8 mouse cellular contexts compared by ENCODE assay signal in genomic region chr11:94928820-94929219, GRCm38 (mm10). TPM values are rescaled to one million over a fixed set of nuclear protein-coding genes. Genes with fewer than 3 reads are reported as not detected.
A peak's percentile ranks its signal among the peaks of the same experiment; 100 is the strongest.
DNase-seq lines count a peak whose midpoint lies in the region; ATAC-seq and TF ChIP-seq lines count a peak whose summit lies in the region.

No protein-coding gene starts in this region.

- H3K4me2 ChIP-seq in embryonic facial prominence, embryonic 11.5 days (ENCODE audit: low read depth, low read length) = peak overlapping the region; percentile 1; the same call in 1 of the 2 replicates
- H3K4me2 ChIP-seq in intestine, postnatal 0 days (replicated peaks; ENCODE audit: low read depth) = peak overlapping the region; percentile 47
- peak overlapping the region; percentile 35 for H3K4me2 ChIP-seq in liver, embryonic 15.5 days
- H3K4me2 ChIP-seq in neural tube, embryonic 12.5 days (replicated peaks) = peak overlapping the region; percentile 42

- DNase-seq in cerebellum, adult 11-12 months = peak; percentile 30
- DNase-seq in cerebellum, adult 9-10 months = no peak
- DNase-seq in embryonic facial prominence, embryonic 11.5 days (ENCODE audit: low spot score) = peak; percentile 94
- DNase-seq in heart, adult 8-10 months (ENCODE audit: low spot score) = peak; percentile 89
- DNase-seq in urinary bladder, postnatal 14 days (ENCODE audit: low spot score) = peak; percentile 91

- H3K4me1 ChIP-seq in embryonic facial prominence, embryonic 11.5 days (ENCODE audit: control insufficient read depth, insufficient read depth, low read length) = peaks cover 11% of the 10 kb centered on the region
- peaks cover 3% of the 10 kb centered on the region; the same call in 1 of the 2 replicates for H3K4me1 ChIP-seq in intestine, postnatal 0 days (replicated peaks; ENCODE audit: control insufficient read depth, insufficient read depth, low read length)
- H3K4me1 ChIP-seq in liver, embryonic 15.5 days (replicated peaks) = peaks cover 8% of the 10 kb centered on the region
- H3K4me1 ChIP-seq in neural tube, embryonic 12.5 days = peaks cover 22% of the 10 kb centered on the region

- WGBS in embryonic facial prominence, embryonic 11.5 days = 1% methylated on average over 13 of the region's 13 CpGs
- WGBS in intestine, postnatal 0 days = 3% methylated on average over 12 of the region's 13 CpGs
- 9% methylated on average over 13 of the region's 13 CpGs for WGBS in liver, embryonic 15.5 days (ENCODE audit: insufficient replicate concordance)
- 5% methylated on average over 13 of the region's 13 CpGs for WGBS in neural tube, embryonic 12.5 days

- peak overlapping the region; percentile 82 for H3K27ac ChIP-seq in embryonic facial prominence, embryonic 11.5 days (replicated peaks; ENCODE audit: low read depth, low read length)
- peak overlapping the region; percentile 64; the same call in 1 of the 2 replicates for H3K27ac ChIP-seq in intestine, postnatal 0 days (ENCODE audit: low read depth, low read length)
- H3K27ac ChIP-seq in liver, embryonic 15.5 days (replicated peaks) = no peak overlapping the region
- H3K27ac ChIP-seq in neural tube, embryonic 12.5 days = no peak overlapping the region

- no peak for TF ChIP-seq CTCF in intestine, postnatal 0 days (IDR thresholded peaks at IDR 0.05; ENCODE audit: low read depth)

- H3K9me3 ChIP-seq in embryonic facial prominence, embryonic 11.5 days (replicated peaks; ENCODE audit: control insufficient read depth, low read length) = no peaks in the 10 kb centered on the region
- H3K9me3 ChIP-seq in intestine, postnatal 0 days (ENCODE audit: control insufficient read depth) = no peaks in the 10 kb centered on the region
- no peaks in the 10 kb centered on the region for H3K9me3 ChIP-seq in liver, embryonic 15.5 days (replicated peaks)
- H3K9me3 ChIP-seq in neural tube, embryonic 12.5 days = no peaks in the 10 kb centered on the region

- no peaks in the 10 kb centered on the region for H3K36me3 ChIP-seq in embryonic facial prominence, embryonic 11.5 days (replicated peaks; ENCODE audit: control insufficient read depth, insufficient read depth, low read depth, low read length)
- H3K36me3 ChIP-seq in intestine, postnatal 0 days (ENCODE audit: control insufficient read depth, insufficient read depth) = no peaks in the 10 kb centered on the region
- H3K36me3 ChIP-seq in liver, embryonic 15.5 days (replicated peaks) = no peaks in the 10 kb centered on the region
- H3K36me3 ChIP-seq in neural tube, embryonic 12.5 days = no peaks in the 10 kb centered on the region

- H3K27me3 ChIP-seq in embryonic facial prominence, embryonic 11.5 days (ENCODE audit: control insufficient read depth, insufficient read depth, low read length) = no peaks in the 10 kb centered on the region; the same call in 1 of the 2 replicates
- peaks cover 3% of the 10 kb centered on the region; the same call in 1 of the 2 replicates for H3K27me3 ChIP-seq in intestine, postnatal 0 days (replicated peaks; ENCODE audit: control insufficient read depth, insufficient read depth, low read length)
- H3K27me3 ChIP-seq in liver, embryonic 15.5 days = peaks cover 33% of the 10 kb centered on the region
- H3K27me3 ChIP-seq in neural tube, embryonic 12.5 days (replicated peaks) = peaks cover 19% of the 10 kb centered on the region

- H3K9ac ChIP-seq in embryonic facial prominence, embryonic 11.5 days (replicated peaks; ENCODE audit: low read length) = 0 out of 2 replicates have a peak overlapping the region, but pooled peaks have one; percentile 7
- H3K9ac ChIP-seq in intestine, postnatal 0 days (ENCODE audit: low read depth, low read length) = no peak overlapping the region
- no peak overlapping the region for H3K9ac ChIP-seq in liver, embryonic 15.5 days
- H3K9ac ChIP-seq in neural tube, embryonic 12.5 days = 0 out of 2 replicates have a peak overlapping the region, but pooled peaks have one; percentile 9

- H3K4me3 ChIP-seq in embryonic facial prominence, embryonic 11.5 days (ENCODE audit: low read depth, low read length) = no peak overlapping the region
- no peak overlapping the region for H3K4me3 ChIP-seq in intestine, postnatal 0 days (ENCODE audit: low read depth, low read length)
- no peak overlapping the region for H3K4me3 ChIP-seq in liver, embryonic 15.5 days (replicated peaks)
- no peak overlapping the region for H3K4me3 ChIP-seq in neural tube, embryonic 12.5 days

- ATAC-seq in embryonic facial prominence, embryonic 11.5 days (replicated peaks; ENCODE audit: insufficient number of reproducible peaks, low FRiP score, low TSS enrichment, low read depth) = peak; percentile 88
- ATAC-seq in intestine, postnatal 0 days = peak; percentile 90
- peak; percentile 80 for ATAC-seq in liver, embryonic 15.5 days (ENCODE audit: insufficient read depth)
- peak; percentile 80 for ATAC-seq in neural tube, embryonic 12.5 days (ENCODE audit: low FRiP score, low read depth)

RNA-seq across cellular contexts. Expression of gene Col1a1, which starts 7.2 kb away (rescaled TPM):
- 93.8 and 109 TPM in 2 replicates for polyA plus RNA-seq in embryonic facial prominence, embryonic 11.5 days (2014; fragmentation: Nextera tagmentation; extraction: Ambion mirVana)
- total RNA-seq in heart, adult 8-10 months (2022) = 10 to 100 TPM; 23.3 to 50.4 (median 39.8) TPM
- polyA plus RNA-seq in intestine, postnatal 0 days (2015; fragmentation: Nextera tagmentation; extraction: Ambion mirVana) = 338 and 367 TPM in 2 replicates
- 76.5 and 78.2 TPM in 2 replicates for polyA plus RNA-seq in liver, embryonic 15.5 days (2015; fragmentation: Nextera tagmentation; extraction: Ambion mirVana)
- 209 and 219 TPM in 2 replicates for polyA plus RNA-seq in neural tube, embryonic 12.5 days (2016; fragmentation: Nextera tagmentation; extraction: Ambion mirVana)

RNA-seq across cellular contexts. Expression of gene Hils1, which starts 38.6 kb away (rescaled TPM):
- not detected in 2 replicates for polyA plus RNA-seq in embryonic facial prominence, embryonic 11.5 days (2014; fragmentation: Nextera tagmentation; extraction: Ambion mirVana)
- not detected for total RNA-seq in heart, adult 8-10 months (2022)
- not detected in 2 replicates for polyA plus RNA-seq in intestine, postnatal 0 days (2015; fragmentation: Nextera tagmentation; extraction: Ambion mirVana)
- polyA plus RNA-seq in liver, embryonic 15.5 days (2015; fragmentation: Nextera tagmentation; extraction: Ambion mirVana) = not detected in 2 replicates
- not detected in 2 replicates for polyA plus RNA-seq in neural tube, embryonic 12.5 days (2016; fragmentation: Nextera tagmentation; extraction: Ambion mirVana)

RNA-seq across cellular contexts. Expression of gene Sgca, which starts 47.3 kb away (rescaled TPM):
- 0.38 and 0.84 TPM in 2 replicates for polyA plus RNA-seq in embryonic facial prominence, embryonic 11.5 days (2014; fragmentation: Nextera tagmentation; extraction: Ambion mirVana)
- 100 to 1,000 TPM; 202 to 221 (median 208) TPM for total RNA-seq in heart, adult 8-10 months (2022)
- polyA plus RNA-seq in intestine, postnatal 0 days (2015; fragmentation: Nextera tagmentation; extraction: Ambion mirVana) = 0.18 and 0.55 TPM in 2 replicates
- polyA plus RNA-seq in liver, embryonic 15.5 days (2015; fragmentation: Nextera tagmentation; extraction: Ambion mirVana) = 0.35 and 1.1 TPM in 2 replicates
- polyA plus RNA-seq in neural tube, embryonic 12.5 days (2016; fragmentation: Nextera tagmentation; extraction: Ambion mirVana) = 0.80 and 0.90 TPM in 2 replicates

Comparison
In these comparisons a context has a peak if more than half of its experiments do, and no peak if none do; other contexts are left out.
1. H3K27ac ChIP-seq: peak in embryonic facial prominence, embryonic 11.5 days (single experiment) and intestine, postnatal 0 days (single experiment); none in liver, embryonic 15.5 days (single experiment) and neural tube, embryonic 12.5 days (single experiment).
2. H3K9ac ChIP-seq: peak in embryonic facial prominence, embryonic 11.5 days (single experiment) and neural tube, embryonic 12.5 days (single experiment); none in intestine, postnatal 0 days (single experiment) and liver, embryonic 15.5 days (single experiment).
3. Peak in every context shown above with its lines, with median percentiles within 50 percentile points of each other: ATAC-seq and H3K4me2 ChIP-seq.